Mouse (Mus musculus): ENCODE data around the gene Olfr1508. TPM values are rescaled to one million over a fixed set of nuclear protein-coding genes. Genes with fewer than 3 reads are reported as not detected.
"Not testable (repeated sequence)": the region's sequence is repeated elsewhere in the genome, so short reads cannot be mapped to it uniquely, and the experiment has no call there.

Olfr1508 gene
- not detected in 2 replicates for polyA plus RNA-seq (2011; ENCODE audit: insufficient read length, low read depth, missing spikeins)

DNA sequence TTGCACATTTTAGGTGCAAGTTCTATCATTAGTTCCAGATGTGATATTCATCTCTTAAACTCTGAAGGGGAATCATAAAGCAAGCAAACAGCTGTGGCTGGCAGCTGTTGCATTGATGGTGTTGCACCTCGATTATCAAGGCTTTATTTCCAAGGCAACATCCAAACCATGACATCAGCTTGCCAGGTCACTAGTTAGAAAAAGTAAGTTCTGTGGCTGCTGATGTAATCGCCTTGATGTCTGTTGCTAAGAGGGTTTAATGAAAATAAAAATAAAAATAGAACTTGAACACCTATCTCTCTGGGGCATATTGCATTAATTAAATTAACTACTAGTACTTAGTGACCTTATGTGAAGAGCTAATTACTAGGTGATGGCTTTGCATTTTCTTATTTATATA is at the start of gene Olfr1508:
Olfr1508 (minus strand) TSS at position 101 of the 400 bp plus-strand sequence.
- Histone ChIP-seq H3K4me3 (ENCODE audit: insufficient read depth, low read length) (no peak within 1 kb of the TSS), H3K27ac (ENCODE audit: insufficient read depth, low read length) (no peak within 1 kb of the TSS), H3K4me1 (ENCODE audit: control insufficient read depth, insufficient read depth, low read length) (no peaks in the 10 kb centered on the region)
- TF ChIP-seq POLR2A (IDR thresholded peaks at IDR 0.05; ENCODE audit: low read depth, low read length) (no peak), CTCF (IDR thresholded peaks at IDR 0.05; ENCODE audit: borderline replicate concordance, insufficient read depth, low read length) (no peak)

DNA sequence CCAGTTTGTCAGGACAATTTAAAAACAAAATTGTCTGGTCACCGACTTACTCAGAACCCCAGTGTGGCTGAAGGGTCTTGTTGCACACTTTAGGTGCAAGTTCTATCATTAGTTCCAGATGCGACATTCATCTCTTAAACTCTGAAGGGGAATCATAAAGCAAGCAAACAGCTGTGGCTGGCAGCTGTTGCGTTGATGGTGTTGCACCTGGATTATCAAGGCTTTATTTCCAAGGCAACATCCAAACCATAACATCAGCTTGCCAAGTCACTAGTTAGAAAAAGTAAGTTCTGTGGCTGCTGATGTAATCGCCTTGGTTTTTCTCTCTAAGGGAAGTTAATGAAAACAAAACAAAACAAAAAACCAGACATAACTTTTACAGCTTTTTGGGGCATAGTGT is 28.2 kb upstream of the Olfr1508 start, which contains the start of gene Olfr1507:
Olfr1507 (minus strand) TSS at position 234 of the 400 bp plus-strand sequence.
- H3K4me1 ChIP-seq (ENCODE audit: control insufficient read depth, insufficient read depth, low read length) = no peaks in the 10 kb centered on the region
- no peak within 1 kb of the TSS for H3K27ac ChIP-seq (ENCODE audit: insufficient read depth, low read length)
- TF ChIP-seq POLR2A (IDR thresholded peaks at IDR 0.05; ENCODE audit: low read depth, low read length) = no peak
- TF ChIP-seq CTCF (IDR thresholded peaks at IDR 0.05; ENCODE audit: borderline replicate concordance, insufficient read depth, low read length) = no peak
- no peak within 1 kb of the TSS for H3K4me3 ChIP-seq (ENCODE audit: insufficient read depth, low read length)

DNA sequence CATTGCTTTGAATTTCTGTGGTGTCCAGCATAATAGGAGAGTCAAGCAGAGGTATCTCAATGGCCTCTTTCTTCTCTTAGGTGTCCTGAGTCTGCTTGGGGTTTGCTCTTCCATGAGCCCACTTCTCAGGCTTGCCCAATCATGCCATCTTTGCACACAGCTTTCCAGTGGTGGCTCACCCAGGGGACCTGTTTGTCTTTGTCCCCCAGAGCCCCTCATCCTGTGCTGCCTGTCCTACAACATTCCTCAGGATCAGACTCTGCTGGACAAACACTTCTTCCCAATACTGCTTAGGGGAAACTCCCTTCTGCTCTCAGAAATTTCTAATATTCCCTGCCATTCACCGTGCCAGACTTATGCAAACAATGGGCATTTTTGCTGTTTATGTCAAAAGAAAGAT is 1.6 kb downstream of the Olfr1508 start:
- TF ChIP-seq CTCF (IDR thresholded peaks at IDR 0.05; ENCODE audit: borderline replicate concordance, insufficient read depth, low read length) (no peak), POLR2A (IDR thresholded peaks at IDR 0.05; ENCODE audit: low read depth, low read length) (no peak)
- Histone ChIP-seq H3K27ac (ENCODE audit: insufficient read depth, low read length) (no peak overlapping the region), H3K4me3 (ENCODE audit: insufficient read depth, low read length) (no peak overlapping the region), H3K4me1 (ENCODE audit: control insufficient read depth, insufficient read depth, low read length) (no peaks in the 10 kb centered on the region)

DNA sequence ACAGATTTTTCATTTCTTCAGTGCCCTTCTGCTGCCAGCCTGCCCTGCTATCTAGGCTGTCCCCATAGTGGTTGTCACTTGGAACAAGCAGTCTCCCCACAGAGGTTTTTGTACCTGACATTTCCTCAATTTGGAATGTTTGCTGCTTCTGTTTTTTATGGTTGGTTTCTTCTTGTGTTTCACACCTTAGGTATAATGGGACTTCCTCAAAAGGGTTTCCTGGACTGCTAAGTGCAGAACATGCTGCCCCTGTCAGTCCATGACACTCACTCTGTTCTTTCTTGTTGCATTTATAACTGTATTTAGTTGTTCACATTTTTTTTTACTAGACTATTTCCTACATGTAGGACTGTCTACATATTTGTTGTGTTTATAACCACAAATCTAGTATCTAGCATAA is 5.4 kb downstream of the Olfr1508 start:
- H3K4me1 ChIP-seq (ENCODE audit: control insufficient read depth, insufficient read depth, low read length) = no peaks in the 10 kb centered on the region
- H3K4me3 ChIP-seq (ENCODE audit: insufficient read depth, low read length) = no peak overlapping the region
- no peak overlapping the region for H3K27ac ChIP-seq (ENCODE audit: insufficient read depth, low read length)
- TF ChIP-seq POLR2A (IDR thresholded peaks at IDR 0.05; ENCODE audit: low read depth, low read length) = no peak
- TF ChIP-seq CTCF (IDR thresholded peaks at IDR 0.05; ENCODE audit: borderline replicate concordance, insufficient read depth, low read length) = no peak

DNA sequence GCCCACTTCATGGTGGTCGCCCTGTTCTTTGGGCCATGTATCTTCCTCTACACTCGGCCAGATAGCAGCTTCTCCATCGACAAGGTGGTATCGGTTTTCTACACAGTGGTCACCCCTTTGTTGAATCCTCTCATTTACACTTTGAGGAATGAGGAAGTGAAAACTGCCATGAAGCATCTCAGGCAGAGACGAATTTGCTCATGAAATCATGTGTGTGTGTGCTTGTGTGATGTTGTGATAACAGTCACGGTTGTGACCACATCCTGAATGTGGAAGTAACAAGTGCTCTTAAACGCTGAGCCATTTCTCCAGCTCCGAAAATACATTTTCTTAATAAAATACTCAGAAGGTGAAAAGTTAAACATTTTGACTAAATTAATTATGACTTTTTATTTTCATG is 16.2 kb downstream of the Olfr1508 start:
- H3K4me3 ChIP-seq (ENCODE audit: insufficient read depth, low read length) = no peak overlapping the region
- TF ChIP-seq CTCF (IDR thresholded peaks at IDR 0.05; ENCODE audit: borderline replicate concordance, insufficient read depth, low read length) = no peak
- TF ChIP-seq POLR2A (IDR thresholded peaks at IDR 0.05; ENCODE audit: low read depth, low read length) = no peak
- H3K27ac ChIP-seq (ENCODE audit: insufficient read depth, low read length) = no peak overlapping the region
- no peaks in the 10 kb centered on the region for H3K4me1 ChIP-seq (ENCODE audit: control insufficient read depth, insufficient read depth, low read length)

DNA sequence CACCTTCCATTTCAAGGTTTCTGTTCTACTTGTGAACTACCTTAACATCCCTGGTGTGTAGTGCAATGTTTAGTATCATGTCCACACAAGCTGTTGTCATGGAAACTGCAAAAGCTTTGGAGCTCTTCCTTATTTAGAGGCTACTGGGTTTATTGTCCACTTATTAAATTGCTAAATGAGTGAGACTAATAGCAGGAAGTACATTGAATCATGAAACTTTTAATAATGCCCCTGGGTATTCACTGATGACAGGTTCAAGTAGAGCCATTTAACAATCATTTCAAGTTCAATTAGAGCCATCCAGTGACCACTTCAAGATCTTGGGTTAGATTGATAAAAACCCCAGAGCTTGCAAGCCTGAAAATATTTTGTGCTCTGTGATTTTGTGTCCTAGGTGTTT is 24.6 kb downstream of the Olfr1508 start, which contains the start of gene Olfr1509:
Olfr1509 (plus strand) TSS at position 301 of the 400 bp plus-strand sequence.
- H3K27ac ChIP-seq (ENCODE audit: insufficient read depth, low read length) = no peak within 1 kb of the TSS
- no peak within 1 kb of the TSS for H3K4me3 ChIP-seq (ENCODE audit: insufficient read depth, low read length)
- no peaks in the 10 kb centered on the region for H3K4me1 ChIP-seq (ENCODE audit: control insufficient read depth, insufficient read depth, low read length)
- TF ChIP-seq CTCF (IDR thresholded peaks at IDR 0.05; ENCODE audit: borderline replicate concordance, insufficient read depth, low read length) = no peak
- no peak for TF ChIP-seq POLR2A (IDR thresholded peaks at IDR 0.05; ENCODE audit: low read depth, low read length)

DNA sequence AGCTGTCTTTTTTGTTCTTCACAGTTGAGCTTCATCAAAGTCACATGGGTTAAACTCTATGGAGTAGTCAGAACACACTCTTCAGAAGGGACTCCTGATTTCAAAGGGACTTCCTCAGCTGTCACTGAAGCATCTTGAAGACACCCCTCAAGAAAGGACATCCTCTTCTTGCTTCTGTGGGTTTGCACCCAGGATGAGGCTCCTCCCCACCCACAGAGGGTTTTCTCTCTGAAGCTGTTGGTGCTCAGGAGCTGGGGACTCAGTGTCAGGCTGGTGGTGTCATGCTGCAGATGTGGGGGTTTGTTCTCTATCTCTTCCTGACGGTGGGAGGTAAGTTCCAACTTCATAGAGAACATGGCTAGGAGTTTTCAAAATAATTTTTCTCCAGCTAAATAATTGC is 39.6 kb downstream of the Olfr1508 start:
- TF ChIP-seq POLR2A (IDR thresholded peaks at IDR 0.05; ENCODE audit: low read depth, low read length) (no peak), CTCF (IDR thresholded peaks at IDR 0.05; ENCODE audit: borderline replicate concordance, insufficient read depth, low read length) (no peak)
- H3K4me1 ChIP-seq (ENCODE audit: control insufficient read depth, insufficient read depth, low read length) = no peaks in the 10 kb centered on the region
- no peak overlapping the region for H3K4me3 ChIP-seq (ENCODE audit: insufficient read depth, low read length)
- H3K27ac ChIP-seq (ENCODE audit: insufficient read depth, low read length) = no peak overlapping the region

DNA sequence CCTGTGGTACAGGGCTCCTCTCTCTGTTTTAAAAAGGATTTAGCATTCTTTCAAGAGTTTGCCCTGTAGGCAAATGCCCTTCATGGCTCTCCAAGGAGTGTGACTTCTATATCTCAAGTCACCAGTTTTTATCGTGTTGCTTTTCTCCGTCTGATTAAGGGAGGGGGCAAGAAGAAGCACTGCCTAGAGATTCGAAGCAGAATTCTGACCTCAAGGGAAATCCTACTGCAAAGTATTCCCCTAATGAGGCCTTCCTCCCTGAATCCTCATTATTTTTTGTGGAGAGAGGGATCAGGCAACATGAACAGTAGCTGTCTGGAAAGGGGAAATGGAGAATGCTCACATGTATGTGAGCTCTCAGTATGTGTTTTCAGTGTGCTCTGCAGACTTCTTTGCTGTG is 53.0 kb downstream of the Olfr1508 start, which contains the start of gene Olfr1510:
Olfr1510 (minus strand) TSS at position 101 of the 400 bp plus-strand sequence.
- no peaks in the 10 kb centered on the region for H3K4me1 ChIP-seq (ENCODE audit: control insufficient read depth, insufficient read depth, low read length)
- no peak within 1 kb of the TSS for H3K4me3 ChIP-seq (ENCODE audit: insufficient read depth, low read length)
- TF ChIP-seq POLR2A (IDR thresholded peaks at IDR 0.05; ENCODE audit: low read depth, low read length) = no peak
- TF ChIP-seq CTCF (IDR thresholded peaks at IDR 0.05; ENCODE audit: borderline replicate concordance, insufficient read depth, low read length) = no peak
- H3K27ac ChIP-seq (ENCODE audit: insufficient read depth, low read length) = no peak within 1 kb of the TSS

DNA sequence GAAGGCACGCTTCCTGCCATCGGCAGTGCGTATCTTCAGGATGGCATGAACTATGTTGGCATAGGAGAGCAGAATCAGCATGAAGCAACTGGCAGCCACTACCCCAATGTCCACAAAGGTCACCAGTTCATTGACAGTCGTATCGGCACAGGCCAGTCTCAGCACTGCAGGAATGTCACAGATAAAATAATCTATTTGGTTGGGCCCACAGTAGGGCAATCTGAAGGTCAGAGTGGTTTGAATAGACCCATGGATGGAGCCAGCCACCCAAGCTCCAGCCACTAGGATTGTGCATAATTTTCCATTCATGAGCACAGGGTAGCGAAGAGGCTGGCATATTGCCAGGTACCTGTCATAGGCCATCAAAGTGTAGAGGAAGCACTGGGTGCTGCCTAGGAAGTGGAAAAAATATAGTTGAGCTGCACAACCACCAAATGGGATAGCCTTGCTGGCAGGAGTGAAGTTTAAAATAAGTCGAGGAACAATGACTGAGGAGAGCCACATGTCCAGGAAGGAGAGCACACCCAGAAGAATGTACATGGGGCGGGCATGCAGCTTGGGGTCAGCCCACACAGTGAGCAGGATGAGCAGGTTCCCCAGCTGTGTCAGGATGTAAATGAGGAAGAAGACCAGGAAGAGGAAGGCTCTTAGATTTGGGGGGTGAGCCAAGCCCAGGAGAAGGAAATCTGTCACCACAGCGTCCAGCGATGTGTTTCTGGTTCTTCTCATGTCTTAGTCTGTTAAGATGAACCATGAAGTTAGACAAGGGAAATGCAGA is 57.0 kb downstream of the Olfr1508 start:
- H3K4me3 ChIP-seq (ENCODE audit: insufficient read depth, low read length); H3K27ac ChIP-seq (ENCODE audit: insufficient read depth, low read length); H3K4me1 ChIP-seq (ENCODE audit: control insufficient read depth, insufficient read depth, low read length): not testable (repeated sequence)

Other genes starting within 250 kb of the Olfr1508 start
- gene Chd8, start 209.7 kb downstream of the Olfr1508 start, polyA plus RNA-seq (2011; ENCODE audit: insufficient read length, low read depth, missing spikeins) = 141 and 146 TPM in 2 replicates
- gene Tox4, start 188.3 kb downstream of the Olfr1508 start, polyA plus RNA-seq (2011; ENCODE audit: insufficient read length, low read depth, missing spikeins) = 38.2 and 44.0 TPM in 2 replicates
- 31.1 and 45.6 TPM in 2 replicates for gene Rab2b, start 187.9 kb downstream of the Olfr1508 start, polyA plus RNA-seq (2011; ENCODE audit: insufficient read length, low read depth, missing spikeins)
- 49.1 and 49.4 TPM in 2 replicates for gene Mettl3, start 162.4 kb downstream of the Olfr1508 start, polyA plus RNA-seq (2011; ENCODE audit: insufficient read length, low read depth, missing spikeins)
- 12.1 and 15.6 TPM in 2 replicates for gene Sall2, start 138.7 kb downstream of the Olfr1508 start, polyA plus RNA-seq (2011; ENCODE audit: insufficient read length, low read depth, missing spikeins)
- gene Olfr1513, start 111.1 kb downstream of the Olfr1508 start, polyA plus RNA-seq (2011; ENCODE audit: insufficient read length, low read depth, missing spikeins) = not detected in 2 replicates
- gene Olfr1512, start 88.3 kb downstream of the Olfr1508 start, polyA plus RNA-seq (2011; ENCODE audit: insufficient read length, low read depth, missing spikeins) = not detected in 2 replicates
- not detected in 2 replicates for gene Olfr1511, start 70.1 kb downstream of the Olfr1508 start, polyA plus RNA-seq (2011; ENCODE audit: insufficient read length, low read depth, missing spikeins)
- not detected in 2 replicates for gene Olfr1510, start 53.1 kb downstream of the Olfr1508 start, polyA plus RNA-seq (2011; ENCODE audit: insufficient read length, low read depth, missing spikeins)
- not detected in 2 replicates for gene Olfr1509, start 24.5 kb downstream of the Olfr1508 start, polyA plus RNA-seq (2011; ENCODE audit: insufficient read length, low read depth, missing spikeins)
- gene Olfr1507, start 28.3 kb upstream of the Olfr1508 start, polyA plus RNA-seq (2011; ENCODE audit: insufficient read length, low read depth, missing spikeins) = not detected in 2 replicates

Data from embryonic fibroblast, embryonic 13.5 days (primary cell).